Mouse (Mus musculus) neural tube, embryonic 14.5 days (tissue): ENCODE measurements around the gene Vsir. TPM values are rescaled to one million over a fixed set of nuclear protein-coding genes. Genes with fewer than 3 reads are reported as not detected.

Source experiments
- ATAC-seq: fragments of 200-750 bp; cut with Nextera tagmentation; 2 replicates; pipeline ENCODE4 v1.8.0; 2017; ENCODE audit warnings: low read depth, mild to moderate bottlenecking, moderate TSS enrichment, moderate library complexity
- H3K27ac ChIP-seq: fragments of 300-500 bp; sonication (generic); 2 replicates; pipeline ENCODE4 v1.5.1; 2014; ENCODE audit warnings: low read depth, mild to moderate bottlenecking, control low read depth, low read length, moderate library complexity, mixed read lengths
- H3K27me3 ChIP-seq: fragments of 300-500 bp; sonication (generic); 2 replicates; pipeline ENCODE4 v1.6.1; 2014; ENCODE audit warnings: low read length; ENCODE audit not compliant: control insufficient read depth, insufficient read depth
- H3K36me3 ChIP-seq: fragments of 300-500 bp; sonication (generic); 2 replicates; pipeline ENCODE4 v1.6.1; 2014; ENCODE audit warnings: low read length, mixed read lengths; ENCODE audit not compliant: control insufficient read depth, insufficient read depth
- H3K4me1 ChIP-seq: fragments of 300-500 bp; sonication (generic); 2 replicates; pipeline ENCODE4 v1.6.1; 2014; ENCODE audit warnings: low read length; ENCODE audit not compliant: control insufficient read depth, insufficient read depth
- H3K4me2 ChIP-seq: fragments of 300-500 bp; sonication (generic); 2 replicates; pipeline ENCODE4 v1.6.1; 2014; ENCODE audit warnings: mild to moderate bottlenecking, low read depth, low read length, control low read depth
- H3K4me3 ChIP-seq: fragments of 300-500 bp; sonication (generic); 2 replicates; pipeline ENCODE4 v1.5.1; 2014; ENCODE audit warnings: low read depth, low read length, control low read depth, mixed read lengths
- H3K9ac ChIP-seq: fragments of 300-500 bp; sonication (generic); replicated peaks from 2 replicates; pipeline ENCODE4 v1.6.1; 2014; ENCODE audit warnings: low read depth, mild to moderate bottlenecking, control low read depth, low read length, mixed read lengths
- H3K9me3 ChIP-seq: fragments of 300-500 bp; sonication (generic); 2 replicates; pipeline ENCODE4 v1.6.1; 2016; ENCODE audit warnings: low read length; ENCODE audit not compliant: control insufficient read depth
- WGBS: fragments of 180-500 bp; shearing (Covaris S2); extraction: QIAGEN DNeasy Blood & Tissue Kit; methylation state at CpG from one replicate; pipeline ENCODE4 v1.1.7; 2014; 5-methylcytosine and 5-hydroxymethylcytosine counted together
- polyA plus RNA-seq: library from polyadenylated mRNA; unstranded; fragments of >200 nt; fragmentation: Nextera tagmentation; extraction: Ambion mirVana; gene quantifications from 2 replicates; pipeline ENCODE4 v1.2.1, GENCODE M21; 2014

Gene Vsir
- polyA plus RNA-seq, 1 experiment from 2014 or later = 2.0 TPM

- no peak overlapping the region for H3K9ac ChIP-seq
- ATAC-seq = no peak
- no peaks in the 10 kb centered on the region for H3K27me3 ChIP-seq
- no peak overlapping the region for H3K4me2 ChIP-seq
- H3K36me3 ChIP-seq = no peaks in the 10 kb centered on the region
- no peak overlapping the region for H3K4me3 ChIP-seq
- H3K9me3 ChIP-seq = no peaks in the 10 kb centered on the region
- WGBS = 72% methylated on average over 6 of the region's 6 CpGs
- H3K4me1 ChIP-seq = 0 out of 2 replicates have a peak, but pooled peaks cover 5% of the 10 kb centered on the region
- H3K27ac ChIP-seq = no peak overlapping the region
These were observed 26.9 kb downstream of the Vsir start for GRCm38 (mm10) chr10:60373543-60373936.

GRCm38 (mm10) chr10:60373937-60374578, 27.4 kb downstream of the Vsir start:
- no peak overlapping the region for H3K4me2 ChIP-seq
- H3K27ac ChIP-seq = no peak overlapping the region
- WGBS = 61% methylated on average over 8 of the region's 8 CpGs
- no peak for ATAC-seq
- no peak overlapping the region for H3K4me3 ChIP-seq
- H3K36me3 ChIP-seq = no peaks in the 10 kb centered on the region
- no peak overlapping the region for H3K9ac ChIP-seq
- H3K4me1 ChIP-seq = 0 out of 2 replicates have a peak, but pooled peaks cover 5% of the 10 kb centered on the region
- H3K9me3 ChIP-seq = no peaks in the 10 kb centered on the region
- H3K27me3 ChIP-seq = no peaks in the 10 kb centered on the region

- Histone ChIP-seq H3K4me2 (no peak overlapping the region), H3K36me3 (no peaks in the 10 kb centered on the region), H3K4me3 (no peak overlapping the region), H3K9ac (no peak overlapping the region), H3K9me3 (no peaks in the 10 kb centered on the region), H3K27me3 (no peaks in the 10 kb centered on the region), H3K4me1 (no peaks in the 10 kb centered on the region), H3K27ac (no peak overlapping the region)
- WGBS = 92% methylated on average over 16 of the region's 16 CpGs
- no peak for ATAC-seq
These were observed 30.1 kb downstream of the Vsir start for GRCm38 (mm10) chr10:60376704-60377103.

- Histone ChIP-seq H3K27me3 (no peaks in the 10 kb centered on the region), H3K4me2 (no peak overlapping the region), H3K4me1 (no peaks in the 10 kb centered on the region), H3K27ac (no peak overlapping the region), H3K9me3 (no peaks in the 10 kb centered on the region), H3K9ac (no peak overlapping the region), H3K4me3 (no peak overlapping the region), H3K36me3 (no peaks in the 10 kb centered on the region)
- ATAC-seq = no peak
- WGBS = 85% methylated on average over 9 of the region's 9 CpGs
These were observed 32.8 kb downstream of the Vsir start for GRCm38 (mm10) chr10:60379419-60379957.

- H3K4me2 ChIP-seq = no peak overlapping the region
- WGBS = 75% methylated on average over 3 of the region's 3 CpGs
These were observed 33.6 kb downstream of the Vsir start for GRCm38 (mm10) chr10:60380229-60380628.

GRCm38 (mm10) chr10:60381142-60381925, 34.7 kb downstream of the Vsir start:
- Histone ChIP-seq H3K4me1 (no peaks in the 10 kb centered on the region), H3K36me3 (no peaks in the 10 kb centered on the region), H3K4me3 (no peak overlapping the region), H3K27me3 (no peaks in the 10 kb centered on the region), H3K9ac (no peak overlapping the region), H3K9me3 (no peaks in the 10 kb centered on the region), H3K27ac (no peak overlapping the region), H3K4me2 (no peak overlapping the region)
- whole genome bisulfite sequencing = 79% methylated on average over 10 of the region's 10 CpGs
- ATAC-seq = no peak

More at GRCm38 (mm10) chr10:60380229-60380628, 33.6 kb downstream of the Vsir start:
- H3K27me3 ChIP-seq = no peaks in the 10 kb centered on the region
- no peaks in the 10 kb centered on the region for H3K4me1 ChIP-seq
- no peak overlapping the region for H3K4me3 ChIP-seq
- ATAC-seq = no peak
- no peak overlapping the region for H3K27ac ChIP-seq
- no peak overlapping the region for H3K9ac ChIP-seq
- no peaks in the 10 kb centered on the region for H3K36me3 ChIP-seq
- H3K9me3 ChIP-seq = no peaks in the 10 kb centered on the region

- Histone ChIP-seq H3K9me3 (no peaks in the 10 kb centered on the region), H3K27me3 (no peaks in the 10 kb centered on the region), H3K36me3 (no peaks in the 10 kb centered on the region), H3K4me3 (no peak overlapping the region), H3K4me1 (no peaks in the 10 kb centered on the region), H3K4me2 (no peak overlapping the region), H3K9ac (no peak overlapping the region), H3K27ac (no peak overlapping the region)
- no peak for ATAC-seq
- 95% methylated on average over 2 of the region's 2 CpGs for WGBS
These were observed 41.7 kb downstream of the Vsir start for GRCm38 (mm10) chr10:60388332-60388731.

GRCm38 (mm10) chr10:60389447-60389865, 42.8 kb downstream of the Vsir start:
- Histone ChIP-seq H3K4me2 (no peak overlapping the region), H3K27ac (no peak overlapping the region), H3K27me3 (no peaks in the 10 kb centered on the region), H3K9ac (no peak overlapping the region), H3K9me3 (no peaks in the 10 kb centered on the region), H3K4me3 (no peak overlapping the region), H3K4me1 (no peaks in the 10 kb centered on the region), H3K36me3 (no peaks in the 10 kb centered on the region)
- WGBS = 54% methylated on average over 9 of the region's 9 CpGs
- ATAC-seq = no peak
